In genomic region chr15:102270274-102270960, GRCm38 (mm10) we compare ENCODE assay signal across 11 mouse cellular contexts. TPM values are rescaled to one million over a fixed set of nuclear protein-coding genes. Genes with fewer than 3 reads are reported as not detected.
A peak's percentile ranks its signal among the peaks of the same experiment; 100 is the strongest.
DNase-seq lines count a peak whose midpoint lies in the region; ATAC-seq lines count a peak whose summit lies in the region.
"Had no signal": no experiment of that assay in that cellular context is flagged by ENCODE, and none has a peak within 500 bp of the region (broad histone marks: within the 10 kb centered on the region; RNA-seq: fewer than 3 reads in every experiment).

TSS of gene Gm9918 (plus strand) at chr15:102270563.

- H3K4me2 ChIP-seq in heart, embryonic 14.5 days (ENCODE audit: low read length), result peak within 1 kb of the TSS; percentile 39
- H3K4me2 ChIP-seq in hindbrain, embryonic 16.5 days (ENCODE audit: low read length), result peak within 1 kb of the TSS; percentile 22
- peak within 1 kb of the TSS; percentile 24; the same call in 1 of the 2 replicates for H3K4me2 ChIP-seq in midbrain, embryonic 14.5 days (ENCODE audit: low read length)

- H3K9me3 ChIP-seq in heart, embryonic 14.5 days (ENCODE audit: control insufficient read depth, low read length), result no peaks in the 10 kb centered on the region
- H3K9me3 ChIP-seq in hindbrain, embryonic 16.5 days (ENCODE audit: control insufficient read depth, low read length), result no peaks in the 10 kb centered on the region
- H3K9me3 ChIP-seq in midbrain, embryonic 14.5 days (ENCODE audit: control insufficient read depth, low read length), result no peaks in the 10 kb centered on the region

- WGBS in heart, embryonic 14.5 days, result 6% methylated on average over 18 of the region's 21 CpGs
- 9% methylated on average over 20 of the region's 21 CpGs for WGBS in hindbrain, embryonic 16.5 days
- 8% methylated on average over 20 of the region's 21 CpGs for WGBS in midbrain, embryonic 14.5 days

- H3K4me3 ChIP-seq in heart, embryonic 14.5 days (ENCODE audit: control insufficient read depth in 1 of 2, insufficient read depth in 1 of 2, low read depth in 1 of 2, low read length in 2 of 2), result peak within 1 kb of the TSS in 1 of 2 experiments; percentile 22; a peak in 1 of 4 replicates
- H3K4me3 ChIP-seq in hindbrain, embryonic 16.5 days (ENCODE audit: low read length), result no peak within 1 kb of the TSS
- no peak within 1 kb of the TSS for H3K4me3 ChIP-seq in midbrain, embryonic 14.5 days (replicated peaks; ENCODE audit: low read depth, low read length)

- no peak within 1 kb of the TSS for H3K27ac ChIP-seq in heart, embryonic 14.5 days (replicated peaks in 1 of 2; ENCODE audit: control insufficient read depth in 1 of 2, insufficient read depth in 1 of 2, low read depth in 2 of 2, low read length in 2 of 2)
- H3K27ac ChIP-seq in hindbrain, embryonic 16.5 days (ENCODE audit: low read depth, low read length), result no peak within 1 kb of the TSS
- H3K27ac ChIP-seq in midbrain, embryonic 14.5 days (replicated peaks; ENCODE audit: low read depth, low read length), result no peak within 1 kb of the TSS

- no peak for DNase-seq in heart, adult 9 months (ENCODE audit: low spot score in 2 of 2)
- peak; percentile 21 for DNase-seq in embryo, embryonic 11 days
- no peak for DNase-seq in midbrain, embryonic 14.5 days
- no peak for DNase-seq in frontal cortex, postnatal 25 days (ENCODE audit: low spot score in 2 of 2)
- DNase-seq in right cerebral cortex, postnatal 36 days (ENCODE audit: low spot score in 2 of 2), result no peak
- DNase-seq in thymus, postnatal 14 days, result no peak
- DNase-seq: adrenal gland, postnatal 14 days had no signal

- peaks cover 24% of the 10 kb centered on the region for H3K27me3 ChIP-seq in heart, embryonic 14.5 days (ENCODE audit: control insufficient read depth, insufficient read depth, low read length)
- peaks cover 12% of the 10 kb centered on the region for H3K27me3 ChIP-seq in hindbrain, embryonic 16.5 days (replicated peaks; ENCODE audit: control insufficient read depth, insufficient read depth, low read length)
- H3K27me3 ChIP-seq in midbrain, embryonic 14.5 days (ENCODE audit: control insufficient read depth, insufficient read depth, low read length), result 0 out of 2 replicates have a peak, but pooled peaks cover 7% of the 10 kb centered on the region

- H3K9ac ChIP-seq in heart, embryonic 14.5 days (ENCODE audit: low read length), result peak within 1 kb of the TSS; percentile 8; the same call in 1 of the 2 replicates
- H3K9ac ChIP-seq in hindbrain, embryonic 16.5 days (ENCODE audit: low read depth, low read length), result peak within 1 kb of the TSS; percentile 5; the same call in 1 of the 2 replicates
- H3K9ac ChIP-seq in midbrain, embryonic 14.5 days (replicated peaks; ENCODE audit: low read length), result 0 out of 2 replicates have a peak within 1 kb of the TSS, but pooled peaks have one; percentile 7

- H3K4me1 ChIP-seq in heart, embryonic 14.5 days (ENCODE audit: control insufficient read depth in 2 of 2, insufficient read depth in 2 of 2, low read length in 2 of 2), result peaks cover 0 to 4% of the 10 kb centered on the region in 2 experiments; a peak in 1 of 4 replicates
- H3K4me1 ChIP-seq in hindbrain, embryonic 16.5 days (ENCODE audit: control insufficient read depth, insufficient read depth, low read depth, low read length), result no peaks in the 10 kb centered on the region
- no peaks in the 10 kb centered on the region for H3K4me1 ChIP-seq in midbrain, embryonic 14.5 days (ENCODE audit: control insufficient read depth, insufficient read depth, low read length)

- no peaks in the 10 kb centered on the region for H3K36me3 ChIP-seq in heart, embryonic 14.5 days (ENCODE audit: control insufficient read depth, insufficient read depth, low read length)
- no peaks in the 10 kb centered on the region for H3K36me3 ChIP-seq in hindbrain, embryonic 16.5 days (ENCODE audit: control insufficient read depth, insufficient read depth, low read length)
- no peaks in the 10 kb centered on the region for H3K36me3 ChIP-seq in midbrain, embryonic 14.5 days (ENCODE audit: control insufficient read depth, insufficient read depth, low read length)

- ATAC-seq in heart, embryonic 14.5 days (ENCODE audit: insufficient number of reproducible peaks, insufficient read depth, low FRiP score, low read depth), result no peak
- ATAC-seq in hindbrain, embryonic 16.5 days, result no peak
- no peak for ATAC-seq in midbrain, embryonic 14.5 days (ENCODE audit: low FRiP score, low TSS enrichment)
- ATAC-seq: CD4-positive, CD25-positive, alpha-beta regulatory T cell, adult 4 months had no signal

RNA-seq across cellular contexts. Expression of gene Gm9918, which starts in this region (rescaled TPM):
- 0.15 TPM in 1 of 2 replicates, not detected in the other for polyA plus RNA-seq in heart, embryonic 14.5 days (2014; fragmentation: Nextera tagmentation; extraction: Ambion mirVana)
- 0.06 and 0.14 TPM in 2 replicates for polyA plus RNA-seq in hindbrain, embryonic 16.5 days (2015; fragmentation: Nextera tagmentation; extraction: Ambion mirVana)
- polyA plus RNA-seq in midbrain, embryonic 14.5 days (2014; fragmentation: Nextera tagmentation; extraction: Ambion mirVana), result 0.09 TPM in 1 of 2 replicates, not detected in the other
- polyA plus RNA-seq: CD4-positive, CD25-positive, alpha-beta regulatory T cell, adult 4 months; large intestine, adult 2 months had no signal
